Comparison of ENCODE assay signal across 7 mouse cellular contexts in genomic region chr3:15154153-15154552, GRCm38 (mm10).
A peak's percentile ranks its signal among the peaks of the same experiment; 100 is the strongest.
DNase-seq lines count a peak whose midpoint lies in the region; ATAC-seq and TF ChIP-seq lines count a peak whose summit lies in the region.

No protein-coding gene starts in this region.

- no peak overlapping the region for H3K9ac ChIP-seq in heart, postnatal 0 days (replicated peaks; ENCODE audit: low read depth, low read length)

- 63% methylated on average over 3 of the region's 3 CpGs for WGBS in heart, postnatal 0 days

- no peaks in the 10 kb centered on the region for H3K27me3 ChIP-seq in heart, postnatal 0 days (ENCODE audit: control insufficient read depth, insufficient read depth, low read length)

- H3K4me3 ChIP-seq in heart, postnatal 0 days (ENCODE audit: low read depth, low read length) = no peak overlapping the region

- intact Hi-C loops in left cerebral cortex, postnatal 36 days (cut with DNase I) = no loop called here

- no peak for TF ChIP-seq EP300 in heart, postnatal 0 days (IDR thresholded peaks at IDR 0.05; ENCODE audit: low read depth)

- no peak overlapping the region for H3K27ac ChIP-seq in heart, postnatal 0 days (ENCODE audit: low read depth)

- H3K4me1 ChIP-seq in heart, postnatal 0 days (ENCODE audit: control insufficient read depth, insufficient read depth) = no peaks in the 10 kb centered on the region

- no peaks in the 10 kb centered on the region for H3K36me3 ChIP-seq in heart, postnatal 0 days (replicated peaks; ENCODE audit: control insufficient read depth, insufficient read depth, low read length)

- peak; percentile 7 for DNase-seq in ovary, adult 18-20 months (ENCODE audit: low spot score)
- no peak for DNase-seq in ovary, postnatal 10 days (ENCODE audit: low spot score)
- DNase-seq in cerebellum, adult 9-11 months = peak; percentile 86
- DNase-seq in heart, postnatal 0 days (ENCODE audit: low spot score) = peak; percentile 16
- peak; percentile 47 to 59 for DNase-seq in left cerebral cortex, postnatal 36 days (ENCODE audit: low spot score in 2 of 2)
- peak; percentile 16 for DNase-seq in skeletal muscle tissue, adult 2 months (ENCODE audit: low read depth, low spot score)
- no peak for DNase-seq in thymus, postnatal 36 days

- H3K4me2 ChIP-seq in heart, postnatal 0 days (ENCODE audit: low read depth, low read length) = no peak overlapping the region

- no peak for ATAC-seq in heart, postnatal 0 days (ENCODE audit: insufficient read depth, low read depth)

- H3K9me3 ChIP-seq in heart, postnatal 0 days (replicated peaks; ENCODE audit: control insufficient read depth, low read length) = no peaks in the 10 kb centered on the region

- TF ChIP-seq CTCF in heart, postnatal 0 days (IDR thresholded peaks at IDR 0.05; ENCODE audit: low read depth) = no peak

Comparison
In these comparisons a context has a peak if more than half of its experiments do, and no peak if none do; other contexts are left out.
1. DNase-seq: peak in ovary, adult 18-20 months (single experiment), cerebellum, adult 9-11 months (single experiment), heart, postnatal 0 days (single experiment), left cerebral cortex, postnatal 36 days (2 of 2) and skeletal muscle tissue, adult 2 months (single experiment); none in ovary, postnatal 10 days (single experiment) and thymus, postnatal 36 days (0 of 2).